Mouse (Mus musculus) forebrain, embryonic 15.5 days (tissue): Measurements from ENCODE around the gene Gm3194. TPM values are rescaled to one million over a fixed set of nuclear protein-coding genes. Genes with fewer than 3 reads are reported as not detected.
A peak's percentile ranks its signal among the peaks of the same experiment; 100 is the strongest.
"Not testable (repeated sequence)": the region's sequence is repeated elsewhere in the genome, so short reads cannot be mapped to it uniquely, and the experiment has no call there.

Source experiments
- ATAC-seq: fragments of 200-750 bp; cut with Nextera tagmentation; replicated peaks from 2 replicates; pipeline ENCODE4 v1.8.0; 2017; ENCODE audit warnings: mild to moderate bottlenecking, moderate TSS enrichment, moderate library complexity
- H3K27ac ChIP-seq: fragments of 300-500 bp; sonication (generic); replicated peaks from 2 replicates; pipeline ENCODE4 v1.5.1; 2015; ENCODE audit warnings: mild to moderate bottlenecking, inconsistent platforms
- H3K27me3 ChIP-seq: fragments of 300-500 bp; sonication (generic); 2 replicates; pipeline ENCODE4 v1.6.1; 2015; ENCODE audit warnings: inconsistent platforms
- H3K36me3 ChIP-seq: fragments of 300-500 bp; sonication (generic); 2 replicates; pipeline ENCODE4 v1.6.1; 2015; ENCODE audit warnings: mild to moderate bottlenecking, inconsistent platforms
- H3K4me1 ChIP-seq: fragments of 300-500 bp; sonication (generic); 2 replicates; pipeline ENCODE4 v1.6.1; 2015; ENCODE audit warnings: inconsistent platforms
- H3K4me2 ChIP-seq: fragments of 300-500 bp; sonication (generic); replicated peaks from 2 replicates; pipeline ENCODE4 v1.6.1; 2015; ENCODE audit warnings: mild to moderate bottlenecking, inconsistent platforms
- H3K4me3 ChIP-seq: fragments of 300-500 bp; sonication (generic); 2 replicates; pipeline ENCODE4 v1.5.1; 2015; ENCODE audit warnings: mild to moderate bottlenecking, inconsistent platforms
- H3K9ac ChIP-seq: fragments of 300-500 bp; sonication (generic); replicated peaks from 2 replicates; pipeline ENCODE4 v1.6.1; 2015; ENCODE audit warnings: mild to moderate bottlenecking, inconsistent platforms
- H3K9me3 ChIP-seq: fragments of 300-500 bp; sonication (generic); 2 replicates; pipeline ENCODE4 v1.6.1; 2016; ENCODE audit warnings: inconsistent platforms
- WGBS: fragments of 180-500 bp; shearing (Covaris S2); methylation state at CpG from one replicate; pipeline ENCODE4 v1.1.7; 2015; ENCODE audit warnings: mixed read lengths; 5-methylcytosine and 5-hydroxymethylcytosine counted together
- polyA plus RNA-seq: library from polyadenylated mRNA; unstranded; fragments of >200 nt; fragmentation: Nextera tagmentation; extraction: Ambion mirVana; gene quantifications from 2 replicates; pipeline ENCODE4 v1.2.1, GENCODE M21; 2015

The Gm3194 gene
- not detected in 2 replicates for polyA plus RNA-seq

GRCm38 (mm10) chr14:5455367-5455766 lies at the start of gene Gm3194:
Gm3194 (minus strand) TSS chr14:5455467.
- not testable (repeated sequence) for H3K9ac ChIP-seq, H3K27ac ChIP-seq, H3K4me2 ChIP-seq, H3K27me3 ChIP-seq, ATAC-seq, H3K9me3 ChIP-seq, H3K4me1 ChIP-seq, H3K36me3 ChIP-seq, H3K4me3 ChIP-seq
- WGBS: no CpG with 5 or more reads among the region's 3 CpGs

- not testable (repeated sequence) for H3K27ac ChIP-seq, H3K9me3 ChIP-seq, H3K4me1 ChIP-seq, H3K4me2 ChIP-seq, H3K4me3 ChIP-seq, H3K36me3 ChIP-seq, ATAC-seq, H3K27me3 ChIP-seq, H3K9ac ChIP-seq
- WGBS: no CpG with 5 or more reads among the region's 35 CpGs
Observed at GRCm38 (mm10) chr14:5501374-5501773, 46.1 kb upstream of the Gm3194 start, which contains the start of gene Gm3488. Gm3488 (plus strand) TSS chr14:5501674.

- H3K9me3 ChIP-seq, H3K4me2 ChIP-seq, H3K36me3 ChIP-seq, H3K27me3 ChIP-seq, H3K4me1 ChIP-seq, H3K4me3 ChIP-seq, ATAC-seq, H3K9ac ChIP-seq, H3K27ac ChIP-seq: not testable (repeated sequence)
- 82% methylated on average over 5 of the region's 5 CpGs for WGBS
Observed at GRCm38 (mm10) chr14:5483907-5484306, 28.6 kb upstream of the Gm3194 start, which contains the start of gene Gm3187. Gm3187 (plus strand) TSS chr14:5484207.

- ATAC-seq, H3K9ac ChIP-seq, H3K4me1 ChIP-seq, H3K9me3 ChIP-seq, H3K27me3 ChIP-seq, H3K27ac ChIP-seq, H3K4me3 ChIP-seq, H3K4me2 ChIP-seq, H3K36me3 ChIP-seq: not testable (repeated sequence)
- no CpG with 5 or more reads among the region's 3 CpGs for WGBS
Observed at GRCm38 (mm10) chr14:5477730-5478129, 22.5 kb upstream of the Gm3194 start, which contains the start of gene Gm8246. Gm8246 (minus strand) TSS chr14:5477830.

- peak; percentile 66; the same call in 1 of the 2 replicates for ATAC-seq
- H3K4me1 ChIP-seq, H3K27me3 ChIP-seq, H3K4me3 ChIP-seq, H3K27ac ChIP-seq, H3K9ac ChIP-seq, H3K4me2 ChIP-seq, H3K9me3 ChIP-seq, H3K36me3 ChIP-seq: not testable (repeated sequence)
- whole genome bisulfite sequencing: no CpG with 5 or more reads among the region's 19 CpGs
Observed at GRCm38 (mm10) chr14:5460469-5460868, 5.2 kb upstream of the Gm3194 start.

- WGBS: no CpG with 5 or more reads among the region's 37 CpGs
- ATAC-seq: not testable (repeated sequence)
Observed at GRCm38 (mm10) chr14:5388949-5389348, 66.3 kb downstream of the Gm3194 start, which contains the start of gene Gm3500. Gm3500 (minus strand) TSS chr14:5389049.

More at GRCm38 (mm10) chr14:5388949-5389348, 66.3 kb downstream of the Gm3194 start, which contains the start of gene Gm3500:
- H3K36me3 ChIP-seq, H3K27me3 ChIP-seq, H3K27ac ChIP-seq, H3K4me3 ChIP-seq, H3K4me1 ChIP-seq, H3K4me2 ChIP-seq, H3K9ac ChIP-seq, H3K9me3 ChIP-seq: not testable (repeated sequence)

Other genes starting within 250 kb of the Gm3194 start
- not detected in 2 replicates for gene Gm3526, start 194.9 kb downstream of the Gm3194 start, polyA plus RNA-seq
- not detected in 2 replicates for gene Gm3542, start 120.5 kb downstream of the Gm3194 start, polyA plus RNA-seq
- 0.33 and 0.46 TPM in 2 replicates for gene Gm3500, start 66.4 kb downstream of the Gm3194 start, polyA plus RNA-seq
- gene Gm8246, start 22.4 kb upstream of the Gm3194 start, polyA plus RNA-seq: not detected in 2 replicates
- gene Gm3187, start 28.7 kb upstream of the Gm3194 start, polyA plus RNA-seq: not detected in 2 replicates
- gene Gm3488, start 46.2 kb upstream of the Gm3194 start, polyA plus RNA-seq: 10.0 and 11.1 TPM in 2 replicates
- 0.14 and 0.15 TPM in 2 replicates for gene Gm3532, start 83.0 kb upstream of the Gm3194 start, polyA plus RNA-seq
- not detected in 2 replicates for gene Gm8265, start 177.6 kb upstream of the Gm3194 start, polyA plus RNA-seq
- gene Gm9603, start 232.0 kb upstream of the Gm3194 start, polyA plus RNA-seq: not detected in 2 replicates